Mouse (Mus musculus): ENCODE data around the gene Pnldc1.

DNA sequence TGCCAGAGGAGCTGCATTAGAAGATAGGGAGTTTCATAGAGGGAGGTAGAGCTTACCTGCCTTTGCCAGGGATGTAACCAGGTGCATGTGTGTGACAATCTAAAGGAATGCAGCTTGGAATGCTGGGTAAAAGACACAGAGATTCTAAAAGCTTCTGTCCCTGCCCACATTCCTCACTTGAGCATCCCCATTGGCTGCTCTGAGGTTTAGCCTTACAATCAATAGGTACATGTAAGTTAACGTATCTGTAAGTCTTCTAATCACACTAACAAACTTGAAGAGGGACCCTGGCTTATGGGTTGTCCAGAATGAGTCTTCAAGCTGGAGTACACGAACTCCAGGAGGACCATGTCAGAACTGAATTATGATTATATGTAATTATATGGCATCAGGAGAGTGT, 42.0 kb downstream of the Pnldc1 start, which contains the start of gene Mas1:
- TF ChIP-seq CTCF (IDR thresholded peaks at IDR 0.05) (no peak), EP300 (IDR thresholded peaks at IDR 0.05) (no peak)
